Mouse (Mus musculus) neutrophil, adult 5-6 weeks (primary cell): ENCODE data around the gene Kmt2b. TPM values are rescaled to one million over a fixed set of nuclear protein-coding genes. Genes with fewer than 3 reads are reported as not detected.

Source experiments
- ATAC-seq: fragments of 151-379, 151-347 bp; 2 replicates; pipeline ENCODE4 v1.8.0; 2017; ENCODE audit warnings: mild to moderate bottlenecking, moderate TSS enrichment; ENCODE audit not compliant: insufficient number of reproducible peaks, poor library complexity, low FRiP score, severe bottlenecking; ENCODE audit errors: extremely low read depth
- total RNA-seq: library from RNA; stranded (forward); fragments of 200-1000 nt; gene quantifications from 2 replicates; pipeline ENCODE4 v1.2.3, GENCODE M21; 2017

Kmt2b gene
- total RNA-seq, 1 experiment from 2014 or later: 64.7 TPM

DNA sequence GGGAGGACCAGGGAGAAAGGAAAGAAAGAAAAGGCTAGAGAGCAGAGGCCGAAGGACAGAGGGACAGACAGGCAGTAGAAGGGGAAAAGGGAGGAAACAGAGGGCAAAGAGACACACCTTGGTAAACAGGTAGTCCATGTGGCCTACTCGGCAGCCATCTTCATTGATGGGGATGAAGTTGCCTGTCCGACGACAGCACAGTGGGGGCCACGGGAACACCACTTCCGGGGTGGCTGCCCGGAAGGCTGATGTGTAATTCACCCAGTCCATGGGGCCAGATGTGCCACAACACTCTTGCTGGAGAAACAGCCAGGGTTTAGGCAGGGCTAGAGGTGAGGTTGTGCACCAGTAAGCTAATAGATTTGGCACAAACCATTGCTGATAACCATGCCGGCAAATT lies 16.4 kb upstream of the Kmt2b start:
- no peak for ATAC-seq

DNA sequence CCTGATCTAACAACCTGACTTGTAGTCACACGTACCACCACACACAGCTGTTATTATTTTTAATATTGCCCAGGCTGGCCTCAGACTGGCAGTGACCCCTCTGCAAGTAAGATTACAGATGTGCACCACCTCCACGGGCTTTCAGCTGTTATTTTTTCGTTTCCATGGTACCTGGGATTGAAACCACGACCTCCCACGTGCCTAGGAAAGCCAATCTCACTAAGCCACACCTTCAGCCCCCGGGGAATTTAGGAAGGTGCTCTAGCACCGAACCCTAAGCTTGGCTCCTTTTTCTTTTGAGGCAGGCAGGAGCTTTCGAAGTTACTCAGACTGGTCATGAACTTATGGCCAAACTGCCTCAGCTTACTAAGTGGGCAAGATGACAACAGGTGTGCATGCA lies 15.9 kb upstream of the Kmt2b start:
- ATAC-seq: no peak

GRCm38 (mm10) chr7:30602583-30602982 lies 14.1 kb upstream of the Kmt2b start:
- no peak for ATAC-seq

DNA sequence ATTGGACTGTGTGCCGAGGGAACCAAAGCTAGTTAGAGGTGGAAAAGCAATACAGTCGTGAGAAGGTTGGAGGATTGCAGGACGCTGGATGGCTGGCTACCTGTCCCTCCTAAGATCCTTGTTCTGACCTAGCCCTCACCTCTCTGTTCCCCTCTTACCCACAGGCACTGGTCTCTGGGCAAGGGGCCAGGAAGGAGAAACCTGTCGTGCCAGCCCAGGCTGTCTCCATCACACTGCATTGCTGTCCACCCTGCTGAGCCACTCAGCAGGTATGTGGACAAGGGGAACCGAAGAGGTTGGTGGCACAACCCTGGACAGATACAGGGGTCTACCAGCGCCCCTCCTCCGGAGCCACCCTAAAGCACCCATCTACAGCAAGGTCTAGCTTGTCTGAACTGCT lies 12.1 kb upstream of the Kmt2b start:
- no peak for ATAC-seq

GRCm38 (mm10) chr7:30599933-30600353 lies 11.4 kb upstream of the Kmt2b start:
- ATAC-seq: peak; percentile 62; the same call in 1 of the 2 replicates

- ATAC-seq: no peak
Observed at GRCm38 (mm10) chr7:30598786-30599185, 10.3 kb upstream of the Kmt2b start, which contains the start of gene Zbtb32. Gene Zbtb32, minus strand, starts transcription at chr7:30598909.

GRCm38 (mm10) chr7:30596811-30597210 lies 8.3 kb upstream of the Kmt2b start:
- ATAC-seq: no peak

DNA sequence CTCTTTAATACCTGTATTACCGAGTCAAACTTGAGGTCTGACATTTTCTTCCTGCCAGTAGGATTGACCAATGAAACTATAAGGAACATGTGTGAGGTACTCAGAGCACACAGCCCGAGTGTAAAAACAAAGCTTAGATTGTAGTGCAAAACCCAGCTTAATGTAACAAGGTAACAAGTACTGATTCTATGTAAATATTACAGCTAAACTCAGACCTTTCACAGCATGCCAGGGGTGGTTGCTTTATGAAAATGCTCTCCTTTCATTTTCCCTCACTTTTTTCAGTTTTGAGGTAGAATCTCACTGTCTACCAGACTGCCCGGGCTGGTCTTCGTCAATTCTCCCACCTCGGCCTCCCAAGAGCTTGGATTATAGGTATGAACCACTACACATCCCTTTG lies 7.6 kb upstream of the Kmt2b start:
- ATAC-seq: no peak

DNA sequence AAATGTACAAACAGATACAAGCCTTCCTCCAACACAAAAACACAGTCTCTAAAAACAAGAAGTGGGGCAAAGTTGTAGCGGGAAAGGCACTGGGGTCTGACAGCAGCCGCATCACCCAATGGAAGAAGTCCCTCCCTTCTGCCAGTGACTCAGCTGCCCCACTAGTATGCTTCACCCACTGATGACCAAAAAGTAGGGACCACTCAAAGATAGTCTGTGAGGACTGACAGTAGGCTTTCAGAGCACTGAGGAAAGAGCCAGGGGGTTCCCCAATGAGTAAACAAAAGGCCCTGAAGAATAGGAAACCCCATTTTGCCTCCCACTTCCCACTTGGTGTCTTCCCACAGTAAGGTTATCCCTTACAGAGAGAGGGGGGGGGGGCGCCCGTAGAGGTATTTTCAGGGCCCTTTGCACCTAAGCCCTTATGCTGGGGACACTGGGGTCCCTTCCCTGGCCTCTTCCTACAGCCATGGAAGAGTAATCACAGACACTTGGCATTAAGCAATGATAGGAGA lies 6.0 kb upstream of the Kmt2b start:
- no peak for ATAC-seq

DNA sequence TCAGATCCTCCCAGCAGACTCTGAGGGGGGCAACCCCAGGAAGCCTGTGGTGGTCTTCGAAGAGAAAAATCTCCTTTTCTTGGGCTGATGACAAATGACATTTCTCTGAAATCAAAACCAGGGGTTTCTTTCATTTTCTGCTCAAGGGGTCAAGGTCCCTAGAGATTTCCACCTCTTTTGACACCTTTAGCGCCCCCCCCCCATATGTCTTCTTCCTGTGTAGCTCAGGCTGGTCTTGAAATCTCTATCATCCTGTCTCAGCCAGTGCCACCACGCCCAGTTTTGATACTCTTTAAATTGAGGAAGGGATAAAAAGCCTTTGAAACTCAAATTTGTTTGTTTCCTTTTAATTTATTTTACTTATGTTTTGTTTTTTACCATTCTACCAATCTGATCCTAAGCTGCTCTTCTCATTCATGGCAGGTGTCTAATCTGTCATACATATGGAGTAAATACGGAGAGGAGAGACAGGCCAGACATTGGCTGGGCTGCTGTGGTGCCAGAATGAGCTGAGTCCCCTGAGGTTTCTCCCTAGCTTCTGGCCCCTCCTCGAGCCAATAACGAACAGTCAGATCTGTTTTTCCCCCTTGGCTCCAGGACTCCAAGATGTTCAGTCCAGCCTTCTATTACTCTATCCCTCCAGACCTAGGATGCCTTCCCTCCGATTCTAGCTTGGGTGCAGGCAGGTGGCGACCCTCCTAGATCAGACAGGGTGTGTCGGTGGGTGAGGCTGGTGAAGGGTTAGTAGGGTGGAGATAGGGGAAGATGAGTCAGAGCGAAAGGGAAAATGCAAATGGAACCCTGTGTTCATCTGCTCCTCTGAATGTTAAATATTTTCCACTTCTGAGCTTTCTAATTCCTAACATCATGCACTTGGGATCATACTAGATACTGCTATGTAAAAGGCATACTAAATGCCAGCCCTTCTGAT lies 5.3 kb upstream of the Kmt2b start:
- ATAC-seq: no peak

DNA sequence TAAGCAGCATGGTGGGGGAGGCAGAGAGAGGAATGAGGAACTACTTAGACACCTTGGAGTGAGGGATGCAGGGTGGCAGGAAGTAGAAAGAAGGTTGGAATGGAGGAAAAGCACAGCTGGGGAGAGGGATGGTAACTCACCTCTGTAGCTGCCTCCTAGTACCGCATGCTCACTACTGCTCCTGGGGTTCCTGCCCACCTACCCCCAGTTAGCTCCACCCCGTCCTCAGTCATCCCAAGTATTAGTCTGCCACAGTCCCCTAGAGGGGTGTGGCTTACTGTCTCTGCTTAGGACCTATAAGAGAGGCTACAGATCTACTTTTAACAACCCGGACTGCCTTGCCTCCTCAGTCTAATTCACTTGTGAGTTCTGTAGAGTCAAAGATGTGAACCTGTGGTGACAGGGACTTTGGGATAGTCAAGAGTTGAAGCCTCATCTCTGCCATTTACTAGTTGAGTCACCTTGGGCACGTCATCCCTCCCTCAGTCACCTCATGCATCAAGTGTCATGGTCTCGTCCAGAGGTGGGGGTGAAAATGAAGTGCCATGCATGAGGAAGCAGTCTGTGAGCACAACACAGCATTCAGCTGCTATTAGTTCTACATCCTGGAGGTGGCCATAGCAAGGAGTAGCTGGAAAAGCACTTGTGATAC lies 4.4 kb upstream of the Kmt2b start:
- ATAC-seq: no peak

DNA sequence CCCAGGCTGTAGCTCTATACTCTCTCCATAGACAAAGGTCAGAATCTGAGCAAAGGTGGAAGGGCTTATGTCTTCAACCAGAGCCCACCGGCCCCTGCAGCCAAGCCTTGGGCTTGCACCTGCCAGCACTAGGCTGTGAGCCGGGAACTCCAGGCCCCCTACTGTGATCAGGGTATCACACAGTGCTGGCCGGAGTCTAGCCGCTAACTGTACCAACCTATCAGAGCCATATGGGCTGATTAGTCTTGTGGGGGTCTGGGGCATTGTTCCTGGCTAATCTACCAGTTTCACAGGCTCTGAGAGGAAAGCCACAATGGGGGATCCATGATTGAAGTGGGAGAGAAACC lies 3.1 kb upstream of the Kmt2b start:
- ATAC-seq: no peak

DNA sequence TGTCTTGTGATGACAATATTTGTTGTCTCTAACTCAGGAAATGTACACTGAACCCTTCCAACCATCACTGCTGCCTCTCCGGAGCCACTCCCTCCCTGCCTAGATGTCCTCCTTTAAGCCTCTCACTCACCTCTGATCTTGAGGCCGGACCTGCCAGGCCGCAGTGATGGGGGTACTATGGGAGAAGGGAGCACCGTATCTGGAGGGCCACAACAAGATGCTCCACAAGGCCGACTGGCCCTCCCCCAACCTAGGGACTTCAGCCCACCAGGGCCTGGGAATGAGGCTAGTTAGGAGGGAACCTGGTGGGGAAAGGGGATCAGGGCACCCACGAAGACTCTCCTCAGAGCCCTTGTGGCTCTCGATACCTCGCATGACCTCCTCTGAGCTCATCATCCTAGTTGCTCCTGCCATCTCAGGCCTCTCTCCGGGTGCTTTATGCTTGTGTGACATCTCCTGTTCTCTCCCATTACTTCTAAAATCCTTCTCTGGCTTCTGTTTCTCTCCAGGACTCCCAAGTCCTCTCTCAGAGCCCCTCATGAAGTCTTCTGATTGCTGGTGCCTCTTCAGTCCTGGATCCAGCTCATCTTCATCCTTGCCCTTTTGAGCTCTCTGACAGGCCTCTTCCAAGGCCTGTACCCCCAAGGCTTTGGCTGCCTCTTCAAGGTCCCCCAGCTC lies 2.5 kb upstream of the Kmt2b start:
- ATAC-seq: no peak

- peak; percentile 36; the same call in 1 of the 2 replicates for ATAC-seq
Observed at GRCm38 (mm10) chr7:30589435-30590301, 1.1 kb upstream of the Kmt2b start.

GRCm38 (mm10) chr7:30587842-30588667 lies 471 bp downstream of the Kmt2b start:
- no peak for ATAC-seq

DNA sequence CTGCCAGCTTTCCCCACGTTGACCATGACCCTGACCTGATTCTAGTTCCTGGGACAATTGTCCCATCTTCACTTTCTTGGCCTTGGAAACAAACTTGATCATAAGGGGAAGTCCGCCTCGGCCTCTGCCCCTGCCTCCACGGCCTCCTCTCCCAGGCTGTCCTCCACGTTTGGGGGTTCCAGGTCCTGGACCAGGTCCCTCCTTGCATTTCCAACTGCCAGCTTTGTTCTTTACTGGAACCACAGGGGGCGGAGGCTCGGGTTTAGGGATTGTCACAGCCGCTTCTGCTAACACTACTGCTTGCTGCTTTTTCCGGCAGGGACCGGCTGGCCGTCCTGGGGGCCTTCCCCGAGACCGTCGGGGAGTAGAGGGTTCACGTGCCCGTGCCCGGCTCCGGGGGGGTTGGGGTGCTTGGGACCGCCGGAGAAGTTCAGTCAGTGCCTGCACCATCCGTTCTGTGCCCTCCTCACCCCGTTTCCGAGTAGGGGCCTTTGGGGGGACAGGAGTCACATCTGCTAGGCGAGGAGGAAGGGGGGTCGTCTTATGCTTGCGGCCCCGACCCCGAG lies 2.0 kb downstream of the Kmt2b start:
- no peak for ATAC-seq

DNA sequence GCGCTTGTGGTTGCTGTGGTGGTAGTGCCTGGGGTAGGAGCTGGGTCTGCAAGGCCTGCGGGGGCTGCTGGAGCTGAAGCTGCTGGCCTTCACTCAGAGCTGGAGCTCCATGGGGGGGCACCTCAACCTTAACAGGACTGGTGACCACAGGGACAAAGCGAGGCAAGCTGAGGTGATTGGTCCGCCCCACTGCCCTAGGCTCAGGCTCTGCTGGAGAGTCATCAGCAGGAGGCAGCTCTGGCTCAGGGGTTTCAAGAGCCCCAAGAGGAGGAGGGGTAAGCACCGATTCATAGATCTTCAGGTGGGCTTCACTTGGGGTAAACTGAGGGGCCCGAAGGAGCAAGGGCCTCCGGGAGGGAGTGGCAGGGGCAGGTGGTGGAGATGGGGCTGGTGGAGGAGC lies 3.4 kb downstream of the Kmt2b start:
- ATAC-seq: no peak

- ATAC-seq: no peak
Observed at GRCm38 (mm10) chr7:30584339-30584738, 4.2 kb downstream of the Kmt2b start.
